Mouse (Mus musculus) G1E (cell line): ENCODE results near the gene Hist1h2bj.

ENCODE experiments used
- CTCF ChIP-seq: IDR thresholded peaks from 2 replicates; pipeline ENCODE4 v1.5.1; 2012; ENCODE audit warnings: low read depth, low read length, inconsistent platforms, mixed read lengths
- POLR2AphosphoS5 ChIP-seq: IDR thresholded peaks from 2 replicates; pipeline ENCODE4 v1.6.1; 2012; ENCODE audit warnings: low read depth, low read length, inconsistent platforms; ENCODE audit not compliant: insufficient replicate concordance

DNA sequence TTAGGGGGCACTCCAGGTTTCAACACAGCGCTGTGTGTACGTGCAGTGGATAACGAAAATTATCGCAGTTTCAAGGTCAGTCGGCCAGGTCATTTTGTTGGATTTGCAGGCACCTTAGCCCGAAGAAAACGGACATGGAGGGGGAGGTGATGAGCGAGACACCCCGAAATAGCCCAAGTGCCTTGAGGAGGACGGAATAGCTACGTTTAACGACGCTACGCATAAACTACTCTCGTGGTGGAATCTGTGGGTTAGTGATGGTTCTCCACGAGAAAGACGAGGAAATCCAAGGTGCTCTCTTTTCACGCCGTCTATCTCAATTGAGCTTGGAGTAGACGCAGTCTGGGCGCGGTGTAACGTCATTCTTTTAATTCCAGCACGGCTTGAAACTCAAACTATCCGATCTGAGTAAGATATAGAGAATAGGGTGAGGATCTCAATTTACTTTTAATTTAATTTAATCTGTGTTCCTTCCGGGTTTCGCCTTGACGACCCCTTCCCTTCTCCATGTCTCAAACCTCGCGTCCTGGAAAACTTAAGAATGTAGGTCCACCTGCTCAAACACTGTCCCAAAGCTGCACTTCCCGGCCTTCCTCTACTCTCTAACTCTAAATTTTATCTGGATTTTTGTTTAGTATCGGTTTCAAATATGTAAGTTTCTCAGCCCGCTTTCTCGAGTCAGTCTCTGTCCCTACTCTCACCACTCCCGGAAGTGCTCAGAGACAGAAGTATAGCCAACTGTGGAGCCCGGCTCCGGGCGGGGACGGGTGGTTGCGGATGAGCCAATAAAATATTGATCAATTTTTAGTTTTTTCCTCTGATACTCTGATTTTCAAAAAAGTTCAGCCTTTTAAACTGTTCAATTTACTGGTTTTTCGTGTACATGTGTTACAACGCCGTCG lies 22.8 kb upstream of the Hist1h2bj start:
- TF ChIP-seq CTCF: no peak
- TF ChIP-seq POLR2AphosphoS5: no peak
